Mouse (Mus musculus) hindbrain, postnatal 0 days (tissue): ENCODE measurements around the gene Mcoln1. TPM values are rescaled to one million over a fixed set of nuclear protein-coding genes. Genes with fewer than 3 reads are reported as not detected.

Experiments used
- ATAC-seq: fragments of 200-750 bp; cut with Nextera tagmentation; 2 replicates; pipeline ENCODE4 v1.8.0; 2017; ENCODE audit warnings: mild to moderate bottlenecking, moderate TSS enrichment, moderate library complexity
- DNase-seq: peaks from one replicate; pipeline ENCODE4 v3.0.0-alpha.2; 2015; ENCODE audit warnings: low spot score
- H3K27ac ChIP-seq: fragments of 300-500 bp; sonication (generic); 2 replicates; pipeline ENCODE4 v1.5.1; 2014; ENCODE audit warnings: mild to moderate bottlenecking
- H3K27me3 ChIP-seq: fragments of 300-500 bp; sonication (generic); 2 replicates; pipeline ENCODE4 v1.6.1; 2014; ENCODE audit warnings: low read length, mixed read lengths; ENCODE audit not compliant: insufficient read depth
- H3K36me3 ChIP-seq: fragments of 300-500 bp; sonication (generic); 2 replicates; pipeline ENCODE4 v1.6.1; 2014; ENCODE audit warnings: low read length, mixed read lengths; ENCODE audit not compliant: insufficient read depth
- H3K4me1 ChIP-seq: fragments of 300-500 bp; sonication (generic); 2 replicates; pipeline ENCODE4 v1.6.1; 2014; ENCODE audit warnings: antibody characterized with exemption, low read length, mixed read lengths; ENCODE audit not compliant: insufficient read depth
- H3K4me2 ChIP-seq: fragments of 300-500 bp; sonication (generic); 2 replicates; pipeline ENCODE4 v1.6.1; 2014; ENCODE audit warnings: low read depth, mild to moderate bottlenecking, low read length, moderate library complexity, mixed read lengths
- H3K4me3 ChIP-seq: fragments of 300-500 bp; sonication (generic); 2 replicates; pipeline ENCODE4 v1.5.1; 2014; ENCODE audit warnings: low read length
- H3K9ac ChIP-seq: fragments of 300-500 bp; sonication (generic); replicated peaks from 2 replicates; pipeline ENCODE4 v1.6.1; 2014; ENCODE audit warnings: mild to moderate bottlenecking, low read length, moderate library complexity, mixed read lengths
- H3K9me3 ChIP-seq: fragments of 300-500 bp; sonication (generic); 2 replicates; pipeline ENCODE4 v1.6.1; 2016; ENCODE audit warnings: low read length, mixed read lengths
- CTCF ChIP-seq: IDR thresholded peaks from 2 replicates; pipeline ENCODE4 v1.5.1; 2016; ENCODE audit warnings: antibody characterized with exemption, control low read depth, low read depth
- WGBS: fragments of 180-500 bp; shearing (Covaris S2); extraction: QIAGEN DNeasy Blood & Tissue Kit; methylation state at CpG from one replicate; pipeline ENCODE4 v1.1.7; 2014; 5-methylcytosine and 5-hydroxymethylcytosine counted together
- polyA plus RNA-seq: library from polyadenylated mRNA; unstranded; fragments of >200 nt; fragmentation: Nextera tagmentation; extraction: Ambion mirVana; gene quantifications from 2 replicates; pipeline ENCODE4 v1.2.1, GENCODE M21; 2015
- total RNA-seq: library from RNA; depleted of rRNA; stranded (reverse); fragments of >200 nt; gene quantifications from 2 replicates; pipeline ENCODE4 v1.2.3, GENCODE M21; 2014

Gene Mcoln1
- total and polyA plus RNA-seq, 2 experiments from 2014 or later = 96.8 to 140 TPM

GRCm38 (mm10) chr8:3536053-3536841, 36.0 kb downstream of the Mcoln1 start:
- Histone ChIP-seq H3K9me3 (no peaks in the 10 kb centered on the region), H3K27ac (no peak overlapping the region), H3K4me2 (no peak overlapping the region), H3K4me3 (no peak overlapping the region), H3K36me3 (peaks cover 69% of the 10 kb centered on the region), H3K27me3 (no peaks in the 10 kb centered on the region), H3K4me1 (no peaks in the 10 kb centered on the region), H3K9ac (no peak overlapping the region)
- no peak for DNase-seq
- WGBS = 67% methylated on average over 15 of the region's 15 CpGs
- no peak for ATAC-seq
- TF ChIP-seq CTCF = no peak

DNA sequence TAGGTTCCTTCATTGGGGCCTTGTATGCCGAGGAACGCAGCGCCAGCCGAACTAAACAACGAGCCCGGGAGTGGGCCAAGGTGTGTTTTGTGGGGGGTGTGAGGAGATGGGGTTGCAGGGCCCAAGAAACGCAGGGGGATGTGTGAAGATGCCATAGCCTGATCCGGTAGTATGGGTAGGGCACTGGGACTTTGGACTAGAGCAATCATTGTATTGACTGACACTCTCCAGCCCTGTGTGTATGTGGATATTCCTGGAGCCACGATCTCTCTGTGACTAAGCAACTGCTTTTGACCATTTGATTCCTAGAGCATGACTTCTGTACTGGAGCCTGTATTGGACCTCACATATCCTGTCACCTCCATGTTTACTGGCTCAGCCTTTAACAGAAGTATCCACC, 36.7 kb downstream of the Mcoln1 start:
- no peak overlapping the region for H3K27ac ChIP-seq
- no peaks in the 10 kb centered on the region for H3K27me3 ChIP-seq
- no peak overlapping the region for H3K4me3 ChIP-seq
- H3K36me3 ChIP-seq = peaks cover 69% of the 10 kb centered on the region
- 94% methylated on average over 9 of the region's 9 CpGs for WGBS
- H3K4me2 ChIP-seq = no peak overlapping the region
- ATAC-seq = no peak
- no peak for DNase-seq
- no peak overlapping the region for H3K9ac ChIP-seq
- no peak for TF ChIP-seq CTCF
- no peaks in the 10 kb centered on the region for H3K4me1 ChIP-seq
- H3K9me3 ChIP-seq = no peaks in the 10 kb centered on the region

DNA sequence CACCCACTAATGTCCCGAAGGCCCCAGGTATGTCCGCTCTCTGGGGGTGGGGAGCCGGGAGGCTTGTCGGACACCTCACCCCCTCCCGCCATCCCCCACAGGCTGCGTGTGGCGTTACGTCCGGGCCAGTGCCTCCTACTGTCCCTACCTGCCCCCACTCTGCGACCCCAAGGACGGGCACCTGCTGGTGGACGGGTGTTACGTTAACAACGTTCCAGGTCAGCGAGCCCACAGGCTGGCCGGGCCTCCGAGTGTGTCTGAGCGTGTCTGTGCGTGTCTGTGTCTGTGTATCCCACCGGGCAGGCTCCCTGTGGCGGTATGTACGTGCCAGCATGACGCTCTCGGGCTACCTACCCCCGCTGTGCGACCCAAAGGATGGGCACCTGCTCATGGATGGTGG, 37.4 kb downstream of the Mcoln1 start:
- 92% methylated on average over 26 of the region's 26 CpGs for WGBS
- ATAC-seq (no peak), DNase-seq (no peak)
- no peak overlapping the region for H3K9ac ChIP-seq
- H3K4me2 ChIP-seq = no peak overlapping the region
- H3K27ac ChIP-seq = no peak overlapping the region
- no peaks in the 10 kb centered on the region for H3K9me3 ChIP-seq
- no peaks in the 10 kb centered on the region for H3K4me1 ChIP-seq
- H3K36me3 ChIP-seq = peaks cover 68% of the 10 kb centered on the region
- no peak overlapping the region for H3K4me3 ChIP-seq
- no peaks in the 10 kb centered on the region for H3K27me3 ChIP-seq
- no peak for TF ChIP-seq CTCF

GRCm38 (mm10) chr8:3539146-3539545, 38.9 kb downstream of the Mcoln1 start:
- no peak for TF ChIP-seq CTCF
- Histone ChIP-seq H3K27ac (no peak overlapping the region), H3K4me1 (no peaks in the 10 kb centered on the region), H3K9me3 (no peaks in the 10 kb centered on the region), H3K4me3 (no peak overlapping the region), H3K4me2 (no peak overlapping the region), H3K36me3 (peaks cover 78% of the 10 kb centered on the region), H3K27me3 (no peaks in the 10 kb centered on the region), H3K9ac (no peak overlapping the region)
- ATAC-seq (no peak), DNase-seq (no peak)
- WGBS = 83% methylated on average over 7 of the region's 7 CpGs

GRCm38 (mm10) chr8:3540076-3540475, 39.8 kb downstream of the Mcoln1 start:
- H3K4me3 ChIP-seq = no peak overlapping the region
- TF ChIP-seq CTCF = no peak
- peaks cover 87% of the 10 kb centered on the region for H3K36me3 ChIP-seq
- DNase-seq (no peak), ATAC-seq (no peak)
- H3K27me3 ChIP-seq = no peaks in the 10 kb centered on the region
- H3K9me3 ChIP-seq = no peaks in the 10 kb centered on the region
- WGBS = 91% methylated on average over 4 of the region's 4 CpGs
- no peak overlapping the region for H3K9ac ChIP-seq
- no peaks in the 10 kb centered on the region for H3K4me1 ChIP-seq
- no peak overlapping the region for H3K4me2 ChIP-seq
- no peak overlapping the region for H3K27ac ChIP-seq

- DNase-seq = no peak
- H3K4me1 ChIP-seq = no peaks in the 10 kb centered on the region
- H3K9ac ChIP-seq = no peak overlapping the region
- H3K36me3 ChIP-seq = peaks cover 33% of the 10 kb centered on the region
- no peaks in the 10 kb centered on the region for H3K27me3 ChIP-seq
- H3K4me3 ChIP-seq = no peak overlapping the region
- H3K9me3 ChIP-seq = no peaks in the 10 kb centered on the region
- H3K27ac ChIP-seq = no peak overlapping the region
- no peak for ATAC-seq
- no peak overlapping the region for H3K4me2 ChIP-seq
- 92% methylated on average over 2 of the region's 2 CpGs for WGBS
- no peak for TF ChIP-seq CTCF
Observed at GRCm38 (mm10) chr8:3546511-3546910, 46.3 kb downstream of the Mcoln1 start.

GRCm38 (mm10) chr8:3552240-3552639, 52.0 kb downstream of the Mcoln1 start:
- ATAC-seq = no peak
- 89% methylated on average over 1 of the region's 1 CpGs for WGBS
- TF ChIP-seq CTCF = no peak
- no peaks in the 10 kb centered on the region for H3K27me3 ChIP-seq
- no peak for DNase-seq
- H3K9me3 ChIP-seq = no peaks in the 10 kb centered on the region
- no peak overlapping the region for H3K4me2 ChIP-seq
- H3K27ac ChIP-seq = no peak overlapping the region
- no peak overlapping the region for H3K9ac ChIP-seq
- no peaks in the 10 kb centered on the region for H3K36me3 ChIP-seq
- no peaks in the 10 kb centered on the region for H3K4me1 ChIP-seq
- H3K4me3 ChIP-seq = no peak overlapping the region
